Mouse (Mus musculus): ENCODE data around the gene Uox. TPM values are rescaled to one million over a fixed set of nuclear protein-coding genes. Genes with fewer than 3 reads are reported as not detected.

The Uox gene
- polyA plus RNA-seq, 1 experiment from 2014 or later = not detected

DNA sequence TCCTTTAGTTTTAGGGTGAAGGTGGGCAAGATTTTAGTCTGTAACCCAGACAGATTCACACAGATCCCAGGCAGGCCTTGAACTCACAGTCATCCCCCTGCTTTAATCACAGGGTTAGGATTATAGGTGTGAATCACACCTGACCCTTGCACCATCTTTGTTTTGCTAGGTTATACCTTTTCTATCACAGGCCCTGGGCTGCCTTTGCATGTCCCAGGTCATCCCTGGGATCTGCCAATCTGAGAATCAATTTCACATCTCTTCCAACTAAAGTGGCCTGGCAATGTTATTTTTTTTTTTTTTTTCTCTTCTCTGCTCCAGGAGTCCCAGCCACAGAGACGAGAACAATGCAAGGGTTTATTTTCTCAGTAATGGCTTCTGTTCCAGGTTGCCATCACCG, 21.4 kb downstream of the Uox start:
- Histone ChIP-seq H3K27me3 (ENCODE audit: low read depth, poor library complexity, severe bottlenecking) (no peaks in the 10 kb centered on the region), H3K36me3 (no peaks in the 10 kb centered on the region), H3K4me3 (no peak overlapping the region), H3K9me3 (replicated peaks) (no peaks in the 10 kb centered on the region), H3K27ac (no peak overlapping the region), H3K4me1 (peaks cover 9% of the 10 kb centered on the region; the same call in 1 of the 2 replicates)
- 93% methylated on average over 2 of the region's 2 CpGs for WGBS
- no peak for DNase-seq (ENCODE audit: low spot score)

DNA sequence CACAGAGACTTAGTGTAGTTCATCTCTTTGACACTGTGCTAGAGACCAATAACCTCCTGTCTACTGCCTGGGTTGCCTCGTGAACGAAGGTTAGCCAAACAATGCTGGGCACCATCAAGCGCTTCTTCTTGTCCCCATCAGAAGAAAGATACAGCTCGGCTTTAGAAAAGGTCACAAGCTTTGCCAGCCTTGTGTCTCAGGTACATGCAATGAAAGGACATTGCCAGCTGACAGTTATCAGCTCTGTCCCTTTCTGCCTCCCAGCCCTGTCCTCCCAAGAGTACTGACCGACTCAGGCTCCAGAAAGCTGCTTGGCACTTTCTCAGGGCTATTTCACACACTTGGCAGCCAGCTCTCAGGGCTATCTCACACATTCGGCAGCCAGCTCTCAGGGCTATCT, 25.2 kb downstream of the Uox start:
- WGBS = 88% methylated on average over 6 of the region's 6 CpGs
- Histone ChIP-seq H3K27ac (no peak overlapping the region), H3K27me3 (ENCODE audit: low read depth, poor library complexity, severe bottlenecking) (no peaks in the 10 kb centered on the region), H3K9me3 (replicated peaks) (no peaks in the 10 kb centered on the region), H3K4me3 (no peak overlapping the region), H3K4me1 (no peaks in the 10 kb centered on the region), H3K36me3 (no peaks in the 10 kb centered on the region)
- DNase-seq (ENCODE audit: low spot score) = no peak

DNA sequence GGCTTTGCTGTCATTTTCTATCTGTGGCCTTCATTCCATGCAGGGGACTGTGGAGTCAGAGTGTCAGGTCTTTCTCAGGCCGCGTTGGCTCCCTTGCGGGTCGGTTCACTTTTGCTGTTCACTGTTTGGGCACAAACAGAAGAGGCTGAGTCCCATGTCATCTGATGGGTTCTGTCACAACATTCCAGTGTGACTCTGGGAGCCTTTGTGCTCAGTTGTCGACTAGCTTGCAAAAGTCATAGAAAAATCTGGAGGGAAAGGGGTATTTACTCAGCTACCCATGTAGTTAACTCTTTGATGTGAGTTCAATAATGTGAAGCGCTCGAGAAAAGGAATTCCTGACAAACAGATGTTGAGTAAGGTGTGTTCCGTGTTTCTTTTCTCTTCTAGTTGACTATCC, 26.2 kb downstream of the Uox start:
- no peaks in the 10 kb centered on the region for H3K27me3 ChIP-seq (ENCODE audit: low read depth, poor library complexity, severe bottlenecking)
- H3K4me3 ChIP-seq = no peak overlapping the region
- no peaks in the 10 kb centered on the region for H3K9me3 ChIP-seq (replicated peaks)
- DNase-seq (ENCODE audit: low spot score) = no peak
- no peaks in the 10 kb centered on the region for H3K36me3 ChIP-seq
- no peaks in the 10 kb centered on the region for H3K4me1 ChIP-seq
- 92% methylated on average over 8 of the region's 8 CpGs for WGBS
- H3K27ac ChIP-seq = no peak overlapping the region

DNA sequence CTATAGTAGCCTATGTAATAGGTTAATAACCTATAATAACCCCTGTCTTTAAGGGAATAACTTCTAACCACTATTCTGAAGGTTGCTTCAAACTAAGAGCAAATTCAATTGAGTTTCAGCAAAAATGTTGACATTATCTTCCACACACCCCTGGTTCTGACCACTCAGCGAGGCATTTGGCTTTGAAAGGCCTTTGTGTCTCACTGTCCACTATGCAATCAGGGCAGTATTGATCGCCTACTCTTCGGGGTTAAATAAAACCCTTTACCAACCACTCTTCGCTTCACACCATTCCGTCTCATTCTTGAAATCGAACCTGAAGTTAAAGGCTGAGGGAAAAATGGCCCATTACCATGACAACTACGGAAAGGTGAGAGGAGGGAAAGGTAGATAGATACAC, 26.6 kb downstream of the Uox start:
- 92% methylated on average over 7 of the region's 7 CpGs for WGBS
- no peaks in the 10 kb centered on the region for H3K27me3 ChIP-seq (ENCODE audit: low read depth, poor library complexity, severe bottlenecking)
- no peak overlapping the region for H3K4me3 ChIP-seq
- DNase-seq (ENCODE audit: low spot score) = no peak
- no peaks in the 10 kb centered on the region for H3K4me1 ChIP-seq
- no peaks in the 10 kb centered on the region for H3K9me3 ChIP-seq (replicated peaks)
- no peak overlapping the region for H3K27ac ChIP-seq
- H3K36me3 ChIP-seq = no peaks in the 10 kb centered on the region

DNA sequence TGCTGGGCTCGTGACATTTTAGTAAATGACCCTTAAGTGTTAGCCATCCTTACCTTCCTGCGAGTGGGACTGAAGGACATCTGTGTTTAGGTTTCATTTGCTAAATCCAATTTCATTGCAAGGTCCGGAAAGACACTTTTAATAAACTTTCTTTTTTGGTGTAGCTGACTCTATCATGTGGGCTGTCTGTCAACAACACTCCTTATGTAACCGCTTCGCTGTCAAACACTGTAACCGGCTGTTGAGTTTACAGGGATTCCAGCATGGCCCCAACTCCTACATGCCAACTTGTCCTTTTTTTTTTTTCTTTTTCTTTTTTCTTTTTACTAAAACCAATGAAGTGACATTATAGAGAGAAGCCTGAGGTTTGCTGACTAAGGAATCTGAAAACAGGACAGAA, 28.2 kb downstream of the Uox start:
- DNase-seq (ENCODE audit: low spot score) = no peak
- H3K27ac ChIP-seq = no peak overlapping the region
- 89% methylated on average over 6 of the region's 6 CpGs for WGBS
- H3K27me3 ChIP-seq (ENCODE audit: low read depth, poor library complexity, severe bottlenecking) = no peaks in the 10 kb centered on the region
- no peaks in the 10 kb centered on the region for H3K4me1 ChIP-seq
- H3K4me3 ChIP-seq = no peak overlapping the region
- no peaks in the 10 kb centered on the region for H3K9me3 ChIP-seq (replicated peaks)
- no peaks in the 10 kb centered on the region for H3K36me3 ChIP-seq

DNA sequence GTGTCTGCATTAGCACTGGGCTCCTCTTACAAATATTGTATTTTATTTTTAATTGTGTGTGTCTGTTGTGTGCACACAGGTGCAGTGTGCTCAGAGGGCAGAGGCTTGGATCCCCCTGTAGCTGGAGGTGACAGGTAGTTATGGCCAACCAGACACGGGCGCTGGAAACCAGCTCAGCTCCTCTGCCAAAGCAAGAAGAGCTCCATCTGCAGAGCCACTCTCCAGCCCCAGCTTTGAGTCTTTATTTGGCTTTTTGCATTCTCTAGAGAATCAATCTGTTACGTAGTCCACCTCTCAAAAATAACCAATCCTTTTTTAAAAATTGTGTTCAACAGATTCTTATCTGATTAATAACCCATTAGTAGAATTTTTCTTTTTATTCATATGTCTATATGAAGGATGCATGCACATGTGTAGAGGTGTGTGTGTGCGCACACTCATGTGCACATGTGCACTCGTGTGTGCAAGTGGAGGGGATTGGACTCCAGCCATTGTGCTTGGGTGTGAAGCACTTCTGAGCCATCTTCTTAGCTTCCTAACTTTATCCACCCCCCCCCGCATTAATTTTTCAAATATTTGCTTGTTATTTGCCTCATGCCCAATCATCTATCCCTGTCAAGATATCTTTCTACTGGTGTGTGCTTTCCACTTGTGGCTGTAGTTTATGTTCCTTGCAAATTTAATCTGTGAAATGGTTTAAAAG, 29.1 kb downstream of the Uox start:
- no peak overlapping the region for H3K4me3 ChIP-seq
- no peak overlapping the region for H3K27ac ChIP-seq
- WGBS = 89% methylated on average over 6 of the region's 6 CpGs
- no peaks in the 10 kb centered on the region for H3K36me3 ChIP-seq
- DNase-seq (ENCODE audit: low spot score) = no peak
- no peaks in the 10 kb centered on the region for H3K9me3 ChIP-seq (replicated peaks)
- no peaks in the 10 kb centered on the region for H3K27me3 ChIP-seq (ENCODE audit: low read depth, poor library complexity, severe bottlenecking)
- H3K4me1 ChIP-seq = no peaks in the 10 kb centered on the region

DNA sequence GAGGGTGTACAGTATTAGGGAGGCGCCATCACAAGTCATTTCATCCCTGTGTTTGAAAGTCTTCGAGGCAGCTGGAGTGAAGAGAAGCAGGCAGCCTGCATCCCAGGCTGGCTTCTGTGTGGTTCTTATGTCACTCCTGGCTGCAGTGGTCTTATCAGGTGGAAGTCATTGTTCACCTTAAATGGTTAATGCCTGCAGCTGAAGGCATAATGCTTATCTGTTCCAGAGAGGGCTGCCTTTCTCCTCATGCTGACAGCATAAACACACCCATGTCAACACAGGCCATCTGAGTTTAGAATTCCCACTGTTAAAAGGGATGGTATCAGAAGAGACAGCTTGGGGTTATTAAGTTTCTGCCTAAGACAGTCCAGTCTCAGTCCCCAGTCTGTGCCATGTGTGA, 31.0 kb downstream of the Uox start:
- no peaks in the 10 kb centered on the region for H3K27me3 ChIP-seq (ENCODE audit: low read depth, poor library complexity, severe bottlenecking)
- H3K4me3 ChIP-seq = no peak overlapping the region
- DNase-seq (ENCODE audit: low spot score) = no peak
- H3K4me1 ChIP-seq = no peaks in the 10 kb centered on the region
- H3K9me3 ChIP-seq (replicated peaks) = no peaks in the 10 kb centered on the region
- WGBS = 91% methylated on average over 2 of the region's 2 CpGs
- H3K36me3 ChIP-seq = no peaks in the 10 kb centered on the region
- no peak overlapping the region for H3K27ac ChIP-seq

DNA sequence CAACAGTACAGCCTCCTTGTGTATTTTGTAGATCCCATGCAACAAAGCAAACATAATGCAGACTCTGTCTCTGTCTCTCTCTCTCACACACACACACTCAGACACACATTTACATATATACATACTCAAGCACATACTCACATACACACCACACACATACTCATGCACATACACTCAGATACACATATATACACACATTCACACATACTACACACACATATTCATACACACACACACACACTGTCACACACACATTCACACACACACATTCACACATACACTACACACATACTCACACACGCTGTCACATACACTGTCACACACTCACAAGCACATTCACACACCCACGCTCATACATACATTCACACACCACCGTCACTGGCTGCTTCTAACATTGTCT, 32.3 kb downstream of the Uox start:
- no peak overlapping the region for H3K27ac ChIP-seq

DNA sequence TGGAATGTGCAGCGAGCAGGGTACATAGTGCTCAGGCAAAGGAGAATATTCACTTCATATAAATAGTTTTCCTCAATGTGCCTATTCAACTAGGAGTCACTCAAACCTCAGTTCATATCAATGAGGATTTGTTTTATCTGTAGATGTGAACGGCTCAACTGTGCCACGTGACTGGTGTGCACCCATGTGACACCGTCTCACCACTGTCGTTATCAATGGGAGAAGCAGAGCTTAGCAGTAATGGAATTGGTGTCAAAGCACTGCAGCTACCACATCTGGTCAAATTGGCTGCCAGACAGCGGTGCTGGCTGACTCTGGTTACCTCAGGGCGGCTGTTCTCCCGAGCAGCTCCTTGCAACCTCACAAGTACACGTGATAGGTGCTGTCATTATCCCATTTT, 34.4 kb downstream of the Uox start:
- no peaks in the 10 kb centered on the region for H3K4me1 ChIP-seq
- 87% methylated on average over 9 of the region's 9 CpGs for WGBS
- H3K36me3 ChIP-seq = no peaks in the 10 kb centered on the region
- DNase-seq (ENCODE audit: low spot score) = no peak
- H3K4me3 ChIP-seq = no peak overlapping the region
- H3K9me3 ChIP-seq (replicated peaks) = no peaks in the 10 kb centered on the region
- no peaks in the 10 kb centered on the region for H3K27me3 ChIP-seq (ENCODE audit: low read depth, poor library complexity, severe bottlenecking)
- H3K27ac ChIP-seq = no peak overlapping the region

More for the DNA sequence above, 32.3 kb downstream of the Uox start:
- DNase-seq (ENCODE audit: low spot score) = no peak
- Histone ChIP-seq H3K27me3 (ENCODE audit: low read depth, poor library complexity, severe bottlenecking) (no peaks in the 10 kb centered on the region), H3K36me3 (no peaks in the 10 kb centered on the region), H3K4me1 (no peaks in the 10 kb centered on the region), H3K9me3 (replicated peaks) (no peaks in the 10 kb centered on the region), H3K4me3 (no peak overlapping the region)
- WGBS = 94% methylated on average over 3 of the region's 3 CpGs

DNA sequence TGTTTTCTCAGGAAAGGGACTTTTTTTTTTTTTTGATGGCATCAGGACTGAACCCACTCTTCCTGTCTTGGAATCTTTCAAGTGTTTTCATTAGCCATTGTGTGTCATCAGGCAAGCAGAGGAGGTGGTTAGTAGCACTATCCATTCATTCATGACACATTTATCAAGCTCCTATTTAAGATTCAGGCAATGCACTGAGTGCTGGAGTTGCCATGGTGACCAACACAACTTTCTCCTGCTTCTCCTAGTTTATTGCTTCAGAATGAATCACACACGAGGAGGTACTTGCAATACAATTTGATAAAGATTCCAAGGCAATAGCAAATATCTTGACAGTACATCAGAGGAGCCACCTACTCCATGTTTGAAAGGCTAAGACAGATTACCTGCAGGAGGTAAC, 37.1 kb downstream of the Uox start:
- no peak overlapping the region for H3K27ac ChIP-seq
- DNase-seq (ENCODE audit: low spot score) = no peak
- H3K4me3 ChIP-seq = no peak overlapping the region
- 66% methylated on average over 1 of the region's 1 CpGs for WGBS
- no peaks in the 10 kb centered on the region for H3K4me1 ChIP-seq
- no peaks in the 10 kb centered on the region for H3K9me3 ChIP-seq (replicated peaks)
- H3K36me3 ChIP-seq = no peaks in the 10 kb centered on the region
- H3K27me3 ChIP-seq (ENCODE audit: low read depth, poor library complexity, severe bottlenecking) = no peaks in the 10 kb centered on the region

DNA sequence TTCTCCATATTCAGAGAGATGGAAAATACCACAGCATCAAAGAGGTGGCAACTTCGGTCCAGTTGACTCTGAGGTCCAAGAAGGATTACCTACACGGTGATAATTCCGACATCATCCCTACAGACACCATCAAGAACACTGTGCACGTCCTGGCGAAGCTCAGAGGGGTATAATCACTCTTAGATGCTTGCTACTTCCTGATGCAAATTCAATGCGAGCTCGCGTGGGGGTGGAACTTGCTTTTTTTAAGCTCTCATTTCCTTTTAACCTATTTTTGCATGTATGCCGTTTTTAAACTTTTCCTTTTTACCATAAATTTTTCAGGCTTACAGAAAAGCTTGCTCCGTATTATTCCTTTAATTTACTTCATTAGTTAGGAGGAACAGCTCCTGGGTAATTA, 40.1 kb downstream of the Uox start:
- DNase-seq (ENCODE audit: low spot score) = no peak
- WGBS = 89% methylated on average over 10 of the region's 10 CpGs
- no peaks in the 10 kb centered on the region for H3K9me3 ChIP-seq (replicated peaks)
- H3K4me1 ChIP-seq = no peaks in the 10 kb centered on the region
- no peak overlapping the region for H3K4me3 ChIP-seq
- H3K36me3 ChIP-seq = no peaks in the 10 kb centered on the region
- no peak overlapping the region for H3K27ac ChIP-seq
- H3K27me3 ChIP-seq (ENCODE audit: low read depth, poor library complexity, severe bottlenecking) = no peaks in the 10 kb centered on the region

DNA sequence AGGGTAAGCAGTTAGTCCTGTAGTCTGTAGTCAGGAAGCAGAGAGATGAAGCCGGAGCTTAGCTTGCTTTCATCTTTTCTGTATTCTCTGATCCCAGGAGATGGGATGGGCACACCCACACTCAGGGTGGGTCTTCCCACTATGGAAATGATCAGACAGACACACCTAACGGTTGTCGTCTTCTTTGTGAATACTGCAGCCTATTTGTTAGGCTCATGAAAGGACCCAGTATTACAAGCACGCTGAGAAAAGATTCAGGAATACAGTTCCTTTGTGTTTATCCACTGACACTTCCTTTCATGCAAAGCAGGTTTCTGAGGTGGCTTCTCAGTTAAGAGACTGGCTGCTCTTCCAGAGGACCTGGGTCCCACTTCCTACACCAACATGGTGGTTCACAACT, 41.0 kb downstream of the Uox start:
- 88% methylated on average over 4 of the region's 4 CpGs for WGBS
- no peaks in the 10 kb centered on the region for H3K9me3 ChIP-seq (replicated peaks)
- H3K4me3 ChIP-seq = no peak overlapping the region
- DNase-seq (ENCODE audit: low spot score) = no peak
- no peaks in the 10 kb centered on the region for H3K4me1 ChIP-seq
- H3K27ac ChIP-seq = no peak overlapping the region
- H3K27me3 ChIP-seq (ENCODE audit: low read depth, poor library complexity, severe bottlenecking) = no peaks in the 10 kb centered on the region
- H3K36me3 ChIP-seq = no peaks in the 10 kb centered on the region

DNA sequence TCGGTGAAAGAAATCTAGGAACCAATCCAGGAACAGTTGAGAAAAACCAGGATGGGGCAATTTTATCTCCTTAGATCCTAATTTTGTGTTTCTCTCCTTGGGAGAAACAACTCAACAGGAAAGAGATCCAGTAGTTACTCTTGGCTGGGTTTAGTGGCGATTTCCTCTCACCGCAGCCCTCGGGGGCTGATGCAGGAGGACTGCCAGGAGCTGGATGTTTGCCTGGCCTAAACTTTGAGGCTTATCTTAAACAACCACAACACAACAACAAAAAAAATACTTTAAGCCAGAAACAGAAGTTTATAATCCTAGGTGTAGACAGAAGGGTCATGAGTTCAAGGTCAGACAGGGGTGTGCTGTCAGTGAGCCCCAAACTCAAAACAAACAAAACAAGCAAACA, 41.6 kb downstream of the Uox start:
- no peaks in the 10 kb centered on the region for H3K36me3 ChIP-seq
- H3K4me1 ChIP-seq = no peaks in the 10 kb centered on the region
- no peak overlapping the region for H3K27ac ChIP-seq
- no peaks in the 10 kb centered on the region for H3K27me3 ChIP-seq (ENCODE audit: low read depth, poor library complexity, severe bottlenecking)
- no peaks in the 10 kb centered on the region for H3K9me3 ChIP-seq (replicated peaks)
- H3K4me3 ChIP-seq = no peak overlapping the region
- no peak for DNase-seq (ENCODE audit: low spot score)
- WGBS = 93% methylated on average over 4 of the region's 4 CpGs

DNA sequence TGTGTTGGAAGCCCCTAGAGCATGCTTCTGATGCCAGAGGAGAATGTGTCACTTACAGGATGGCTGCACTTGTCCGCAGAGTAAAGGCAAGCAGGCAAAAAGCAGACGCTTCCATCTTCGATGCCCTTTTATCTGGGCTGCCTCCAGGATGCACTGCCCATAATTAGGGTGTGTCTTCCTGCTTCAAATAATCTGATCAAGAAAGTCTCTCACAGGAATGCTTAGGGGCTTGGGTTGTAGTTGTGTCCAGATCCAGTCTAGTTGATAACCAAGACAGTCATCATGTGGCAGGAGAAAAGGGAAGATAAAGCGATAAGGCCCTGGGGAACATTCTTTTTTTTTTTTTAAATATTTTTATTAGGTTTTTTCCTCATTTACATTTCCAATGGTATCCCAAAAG, 45.3 kb downstream of the Uox start, which contains the start of gene Dnase2b:
TSS of gene Dnase2b (minus strand) at position 101 of the 400 bp plus-strand sequence.
- Histone ChIP-seq H3K27ac (no peak within 1 kb of the TSS), H3K27me3 (ENCODE audit: low read depth, poor library complexity, severe bottlenecking) (no peaks in the 10 kb centered on the region), H3K4me3 (no peak within 1 kb of the TSS), H3K36me3 (no peaks in the 10 kb centered on the region), H3K9me3 (replicated peaks) (no peaks in the 10 kb centered on the region), H3K4me1 (no peaks in the 10 kb centered on the region)
- DNase-seq (ENCODE audit: low spot score) = no peak
- WGBS = 95% methylated on average over 4 of the region's 4 CpGs

All from limb, embryonic 10.5 days (tissue).